Mouse (Mus musculus) cerebellum, postnatal 10 days (tissue): ENCODE measurements around the gene Abca6.

Source experiments
- DNase-seq, 2 experiments: peaks; one replicate each; pipeline ENCODE4 v3.0.0; 2021; ENCODE audit warnings: mixed read lengths in 2 of 2

Gene Abca6

DNA sequence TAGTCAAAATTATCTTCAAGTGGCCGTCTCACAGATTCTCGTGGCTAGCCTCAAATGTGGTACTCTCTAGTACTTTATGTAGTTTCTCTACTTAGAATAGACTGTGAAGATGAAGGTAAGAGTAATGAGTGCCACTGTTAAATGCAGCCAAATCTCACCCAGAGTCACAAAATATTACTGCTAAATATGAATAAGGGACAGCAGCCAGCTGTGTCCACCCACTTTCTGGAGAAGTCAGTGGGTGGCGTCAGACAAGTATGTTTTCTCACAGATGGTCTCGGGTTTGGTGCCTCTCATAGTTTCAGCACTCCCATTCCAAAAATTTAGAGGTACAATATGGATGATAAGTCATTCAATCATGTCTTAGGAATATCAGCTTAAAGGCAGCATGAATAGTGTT is 56.3 kb downstream of the Abca6 start:
- DNase-seq: no peak

DNA sequence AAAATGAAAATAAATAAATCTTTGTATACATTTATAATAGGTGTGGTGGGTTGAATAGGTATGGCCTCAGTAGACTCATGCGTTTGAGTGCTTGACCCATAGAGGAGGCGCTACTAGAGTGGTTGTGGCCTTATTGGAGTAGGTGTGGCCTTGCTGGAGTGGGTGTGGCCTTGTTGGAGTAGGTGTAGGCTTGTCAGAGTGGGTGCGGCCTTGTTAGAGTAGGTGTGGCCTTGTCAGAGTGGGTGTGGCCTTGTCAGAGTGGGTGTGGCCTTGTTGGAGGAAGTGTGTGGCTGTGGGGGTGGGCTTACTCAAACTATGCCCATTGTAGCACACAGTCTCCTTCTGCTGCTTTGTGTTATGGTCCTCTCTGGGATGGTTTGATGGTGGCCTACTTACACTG is 80.4 kb downstream of the Abca6 start:
- DNase-seq: no peak

DNA sequence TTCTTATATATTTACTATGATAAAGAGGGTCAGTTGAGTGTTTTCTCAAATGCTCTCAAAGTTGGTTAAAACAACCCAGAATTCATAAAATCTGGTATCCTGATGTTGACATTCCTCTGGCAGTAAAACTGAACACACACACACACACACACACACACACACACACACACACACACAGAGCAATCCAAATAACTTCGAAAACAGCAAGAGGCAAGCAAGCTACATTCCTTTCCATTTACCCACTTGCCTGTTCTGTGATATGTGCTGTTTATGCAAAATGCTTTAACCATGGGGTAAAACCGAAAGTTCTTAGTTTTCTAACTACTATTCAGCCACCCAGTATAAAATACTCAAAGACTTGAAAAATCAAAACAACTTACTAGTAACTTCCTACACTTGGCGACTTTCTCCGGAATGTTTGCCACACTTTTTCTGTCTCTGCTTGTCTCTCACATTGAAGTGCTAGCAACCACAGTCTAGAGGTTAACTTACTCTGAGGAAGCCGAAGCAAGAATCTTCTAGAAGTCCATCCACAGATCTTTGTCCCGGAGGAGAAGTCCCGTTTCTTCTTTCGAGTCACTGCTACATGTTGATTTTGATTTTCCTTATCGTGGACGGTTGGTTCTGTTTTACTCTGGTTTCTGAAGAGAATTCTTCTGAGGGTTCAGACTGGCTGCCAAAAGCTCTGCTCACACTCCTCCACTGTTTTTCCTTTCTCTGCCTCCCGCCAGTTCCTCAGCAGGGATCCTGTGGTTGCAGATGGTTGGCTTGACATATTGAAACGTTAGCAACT is 83.9 kb downstream of the Abca6 start, which contains the start of gene Abca9:
Gene Abca9 (minus strand): TSS at position 738 of the 793 bp plus-strand sequence.
- peak; percentile 58 to 79 for DNase-seq

DNA sequence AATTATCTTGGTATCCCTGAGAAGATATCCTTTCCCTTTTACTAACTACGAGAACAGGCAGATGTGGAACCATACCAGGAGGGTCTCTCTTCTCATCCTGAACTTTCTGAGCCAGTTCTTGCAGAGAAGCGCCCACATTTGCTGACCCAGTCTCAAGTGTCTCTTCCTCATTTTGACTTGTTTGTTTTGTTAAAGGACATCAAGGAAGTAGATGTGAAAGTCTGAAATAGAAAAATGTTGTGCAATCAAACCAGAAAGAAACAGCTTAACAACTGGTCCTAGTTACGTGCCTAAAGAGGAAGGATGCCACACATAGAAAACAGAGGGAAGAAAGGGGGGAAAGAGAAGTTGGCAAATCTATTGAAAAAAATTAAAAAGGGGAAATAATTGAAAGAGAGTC is 85.8 kb downstream of the Abca6 start:
- no peak for DNase-seq

DNA sequence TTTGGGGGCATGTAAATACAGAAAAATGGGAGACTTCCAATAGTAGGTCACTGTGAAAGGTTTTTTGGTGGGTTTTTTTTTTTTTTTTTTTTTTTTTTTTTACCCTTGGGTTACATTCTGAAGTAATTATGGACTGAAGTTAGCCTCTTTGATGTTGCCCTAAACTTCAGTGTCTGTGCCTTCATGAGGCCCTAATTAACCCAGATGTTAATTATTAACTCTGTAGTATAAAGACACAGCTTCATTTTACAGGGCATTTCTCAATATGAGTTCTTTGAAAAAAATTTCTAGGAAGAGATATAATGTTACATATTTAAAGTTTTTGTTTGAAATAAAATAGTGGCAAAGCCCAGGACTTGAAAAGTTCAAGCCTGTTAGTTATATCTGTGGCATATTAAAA is 86.2 kb downstream of the Abca6 start:
- no peak for DNase-seq

DNA sequence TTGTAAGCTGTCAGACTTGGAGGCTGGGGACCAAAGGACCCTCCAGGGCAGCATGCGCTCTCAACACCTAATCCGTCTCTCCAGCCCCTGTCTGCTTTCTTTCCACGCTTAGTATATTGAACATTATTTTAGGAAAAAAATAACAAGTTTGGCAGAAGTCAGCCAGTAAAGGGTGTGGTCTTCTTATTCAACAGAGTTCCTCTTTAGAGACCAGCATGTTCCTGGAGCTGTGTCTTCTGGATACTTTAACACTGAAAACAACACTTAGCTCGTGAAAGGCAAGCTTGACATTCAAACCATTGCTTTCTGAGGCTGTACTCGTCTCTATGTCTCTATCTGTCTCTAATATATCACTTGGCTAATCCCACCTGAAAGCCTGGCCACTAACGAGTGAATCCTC is 94.5 kb downstream of the Abca6 start:
- DNase-seq: no peak

DNA sequence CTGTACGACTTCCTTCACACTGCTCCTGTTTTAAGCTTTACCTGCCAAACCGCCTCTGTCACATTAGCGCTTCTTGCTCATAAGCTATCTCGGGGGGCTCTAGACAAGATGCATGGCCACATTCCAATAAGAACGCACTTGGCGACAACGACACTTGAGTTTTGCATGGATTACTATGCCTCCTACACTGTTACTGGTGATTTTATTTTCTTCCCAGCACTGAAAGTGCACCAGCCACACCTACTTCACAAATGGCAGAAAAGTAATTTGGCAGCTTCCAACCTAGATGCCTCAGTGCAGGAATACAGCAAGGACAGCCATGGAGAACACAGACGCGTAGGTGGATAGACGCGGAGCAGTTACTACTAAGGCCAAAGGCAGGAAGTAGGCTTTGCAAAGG is 95.6 kb downstream of the Abca6 start:
- no peak for DNase-seq

DNA sequence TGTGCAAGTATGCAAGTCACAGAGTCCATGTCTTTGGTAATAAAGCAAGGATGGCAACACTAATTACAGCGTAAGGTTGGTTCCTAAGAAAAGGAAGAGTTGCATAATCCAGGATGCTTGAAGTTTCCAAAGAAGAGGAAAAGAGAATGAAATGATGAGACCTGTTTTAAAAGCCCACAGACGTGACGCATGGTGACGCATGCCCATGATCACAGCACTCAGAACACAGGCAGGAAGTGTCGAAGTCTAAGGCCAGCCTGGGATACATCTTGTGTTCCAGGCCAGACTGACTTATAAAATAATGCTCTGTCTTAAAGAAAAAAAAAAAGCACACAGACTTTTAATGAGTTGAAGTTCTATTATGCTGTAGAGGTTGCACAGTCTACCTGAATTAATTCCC is 103.9 kb downstream of the Abca6 start:
- no peak for DNase-seq

DNA sequence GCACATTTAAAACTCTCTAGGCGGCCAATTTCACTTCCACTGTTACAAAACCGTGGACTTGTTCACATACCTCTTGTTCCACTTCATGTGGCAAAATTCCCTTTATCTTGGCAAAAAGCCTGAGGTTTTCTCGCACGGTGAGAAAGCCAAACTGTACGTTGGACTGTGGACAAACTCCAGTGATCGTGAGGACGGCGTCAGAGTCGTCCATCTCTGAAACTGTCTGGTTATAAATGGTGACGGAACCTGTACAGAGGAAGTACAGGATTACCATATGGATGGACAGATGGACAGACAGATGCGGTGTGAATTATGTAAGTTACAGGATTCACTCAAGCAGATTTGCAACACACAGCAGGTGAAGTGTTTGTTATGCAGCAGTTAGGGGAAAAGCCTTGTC is 106.2 kb downstream of the Abca6 start:
- DNase-seq: peak; percentile 28 to 35

DNA sequence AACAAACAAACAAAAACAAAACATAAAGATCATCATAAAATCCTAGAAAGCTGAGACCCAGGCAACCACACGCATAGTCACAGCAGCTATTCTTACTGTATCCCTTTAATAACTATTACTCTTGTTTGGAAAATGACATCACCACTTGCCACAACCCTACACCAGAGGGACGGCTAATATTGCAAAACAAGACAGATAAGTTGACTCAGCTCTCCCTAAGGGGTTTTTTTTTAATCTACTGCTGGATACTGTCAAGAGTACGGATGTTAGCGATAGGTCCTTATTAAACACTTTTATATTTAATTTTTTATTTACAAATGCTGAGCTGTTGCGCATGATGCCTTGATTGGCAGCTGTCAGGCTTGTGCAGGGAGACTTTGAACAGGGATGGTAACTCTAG is 120.8 kb downstream of the Abca6 start:
- no peak for DNase-seq
